Mouse (Mus musculus) lung, embryonic 16.5 days (tissue): ENCODE measurements around the gene Cxcr1. TPM values are rescaled to one million over a fixed set of nuclear protein-coding genes. Genes with fewer than 3 reads are reported as not detected.

Experiments used
- ATAC-seq: fragments of 200-750 bp; cut with Nextera tagmentation; 2 replicates; pipeline ENCODE4 v1.8.0; 2017; ENCODE audit warnings: low read depth, mild to moderate bottlenecking, moderate library complexity
- H3K27ac ChIP-seq: fragments of 300-500 bp; sonication (generic); 2 replicates; pipeline ENCODE4 v1.5.1; 2014; ENCODE audit warnings: mild to moderate bottlenecking, control low read depth, low read length
- H3K27me3 ChIP-seq: fragments of 300-500 bp; sonication (generic); 2 replicates; pipeline ENCODE4 v1.6.1; 2014; ENCODE audit warnings: low read depth, low read length, mixed read lengths; ENCODE audit not compliant: control insufficient read depth, insufficient read depth
- H3K36me3 ChIP-seq: fragments of 300-500 bp; sonication (generic); 2 replicates; pipeline ENCODE4 v1.6.1; 2014; ENCODE audit warnings: low read length; ENCODE audit not compliant: control insufficient read depth, insufficient read depth
- H3K4me1 ChIP-seq: fragments of 300-500 bp; sonication (generic); replicated peaks from 2 replicates; pipeline ENCODE4 v1.6.1; 2014; ENCODE audit warnings: low read length, mixed read lengths; ENCODE audit not compliant: control insufficient read depth, insufficient read depth
- H3K4me2 ChIP-seq: fragments of 300-500 bp; sonication (generic); 2 replicates; pipeline ENCODE4 v1.6.1; 2014; ENCODE audit warnings: low read depth, low read length, control low read depth
- H3K4me3 ChIP-seq: fragments of 300-500 bp; sonication (generic); 2 replicates; pipeline ENCODE4 v1.5.1; 2014; ENCODE audit warnings: mild to moderate bottlenecking, low read length, control low read depth
- H3K9ac ChIP-seq: fragments of 300-500 bp; sonication (generic); 2 replicates; pipeline ENCODE4 v1.6.1; 2014; ENCODE audit warnings: low read length, control low read depth
- H3K9me3 ChIP-seq: fragments of 300-500 bp; sonication (generic); 2 replicates; pipeline ENCODE4 v1.6.1; 2016; ENCODE audit warnings: low read length; ENCODE audit not compliant: control insufficient read depth
- WGBS: fragments of 180-500 bp; shearing (Covaris S2); extraction: QIAGEN DNeasy Blood & Tissue Kit; methylation state at CpG from one replicate; pipeline ENCODE4 v1.1.7; 2014; 5-methylcytosine and 5-hydroxymethylcytosine counted together
- polyA plus RNA-seq: library from polyadenylated mRNA; unstranded; fragments of >200 nt; fragmentation: Nextera tagmentation; extraction: Ambion mirVana; gene quantifications from 2 replicates; pipeline ENCODE4 v1.2.1, GENCODE M21; 2015

Gene Cxcr1
- polyA plus RNA-seq, 1 experiment from 2014 or later, result not detected

GRCm38 (mm10) chr1:74201048-74201844, 6.8 kb upstream of the Cxcr1 start:
- WGBS, result 75% methylated on average over 7 of the region's 7 CpGs
- Histone ChIP-seq H3K9me3 (no peaks in the 10 kb centered on the region), H3K36me3 (no peaks in the 10 kb centered on the region), H3K4me3 (no peak overlapping the region), H3K27ac (no peak overlapping the region), H3K4me1 (peaks cover 8% of the 10 kb centered on the region; the same call in 1 of the 2 replicates), H3K9ac (no peak overlapping the region), H3K4me2 (no peak overlapping the region), H3K27me3 (no peaks in the 10 kb centered on the region)
- ATAC-seq, result peak; percentile 15; the same call in 1 of the 2 replicates

- Histone ChIP-seq H3K27ac (no peak overlapping the region), H3K27me3 (no peaks in the 10 kb centered on the region), H3K4me3 (no peak overlapping the region), H3K9me3 (no peaks in the 10 kb centered on the region), H3K4me1 (peaks cover 8% of the 10 kb centered on the region; the same call in 1 of the 2 replicates), H3K36me3 (no peaks in the 10 kb centered on the region), H3K9ac (no peak overlapping the region), H3K4me2 (no peak overlapping the region)
- peak; percentile 53; the same call in 1 of the 2 replicates for ATAC-seq
- WGBS, result 51% methylated on average over 8 of the region's 8 CpGs
Observed at GRCm38 (mm10) chr1:74199046-74199445, 4.6 kb upstream of the Cxcr1 start.

GRCm38 (mm10) chr1:74197726-74198470, 3.5 kb upstream of the Cxcr1 start:
- Histone ChIP-seq H3K9me3 (no peaks in the 10 kb centered on the region), H3K9ac (no peak overlapping the region), H3K4me3 (no peak overlapping the region), H3K4me1 (peaks cover 8% of the 10 kb centered on the region; the same call in 1 of the 2 replicates), H3K27me3 (no peaks in the 10 kb centered on the region), H3K4me2 (no peak overlapping the region), H3K36me3 (no peaks in the 10 kb centered on the region), H3K27ac (no peak overlapping the region)
- 70% methylated on average over 12 of the region's 12 CpGs for WGBS
- no peak for ATAC-seq

- no peak overlapping the region for H3K27ac ChIP-seq
- 71% methylated on average over 17 of the region's 17 CpGs for WGBS
- H3K4me3 ChIP-seq, result no peak overlapping the region
- H3K9me3 ChIP-seq, result no peaks in the 10 kb centered on the region
- no peak overlapping the region for H3K9ac ChIP-seq
- H3K36me3 ChIP-seq, result no peaks in the 10 kb centered on the region
- no peak for ATAC-seq
- H3K4me1 ChIP-seq, result peaks cover 8% of the 10 kb centered on the region; the same call in 1 of the 2 replicates
- H3K27me3 ChIP-seq, result no peaks in the 10 kb centered on the region
- H3K4me2 ChIP-seq, result no peak overlapping the region
Observed at GRCm38 (mm10) chr1:74196621-74197419, 2.4 kb upstream of the Cxcr1 start.

- H3K4me2 ChIP-seq, result no peak overlapping the region
- H3K4me1 ChIP-seq, result peaks cover 7% of the 10 kb centered on the region; the same call in 1 of the 2 replicates
- no peak overlapping the region for H3K27ac ChIP-seq
- H3K4me3 ChIP-seq, result no peak overlapping the region
- no peaks in the 10 kb centered on the region for H3K9me3 ChIP-seq
- H3K36me3 ChIP-seq, result no peaks in the 10 kb centered on the region
- WGBS, result 46% methylated on average over 7 of the region's 7 CpGs
- H3K27me3 ChIP-seq, result no peaks in the 10 kb centered on the region
- H3K9ac ChIP-seq, result no peak overlapping the region
- 0 out of 2 replicates have a peak, but pooled peaks have one; percentile 30 for ATAC-seq
Observed at GRCm38 (mm10) chr1:74195961-74196360, 1.5 kb upstream of the Cxcr1 start.

GRCm38 (mm10) chr1:74192711-74193110, 1.7 kb downstream of the Cxcr1 start:
- WGBS, result 51% methylated on average over 2 of the region's 2 CpGs
- H3K36me3 ChIP-seq, result no peaks in the 10 kb centered on the region
- H3K27me3 ChIP-seq, result no peaks in the 10 kb centered on the region
- H3K9ac ChIP-seq, result no peak overlapping the region
- H3K4me2 ChIP-seq, result no peak overlapping the region
- no peak overlapping the region for H3K27ac ChIP-seq
- H3K4me3 ChIP-seq, result no peak overlapping the region
- no peak for ATAC-seq
- H3K4me1 ChIP-seq, result no peaks in the 10 kb centered on the region; the same call in 1 of the 2 replicates
- no peaks in the 10 kb centered on the region for H3K9me3 ChIP-seq

- H3K9me3 ChIP-seq, result no peaks in the 10 kb centered on the region
- H3K27ac ChIP-seq, result no peak overlapping the region
- H3K4me1 ChIP-seq, result no peaks in the 10 kb centered on the region
- H3K27me3 ChIP-seq, result no peaks in the 10 kb centered on the region
- no peaks in the 10 kb centered on the region for H3K36me3 ChIP-seq
- no peak for ATAC-seq
- 78% methylated on average over 7 of the region's 7 CpGs for WGBS
- H3K4me2 ChIP-seq, result no peak overlapping the region
- no peak overlapping the region for H3K4me3 ChIP-seq
- no peak overlapping the region for H3K9ac ChIP-seq
Observed at GRCm38 (mm10) chr1:74190471-74190870, 4.0 kb downstream of the Cxcr1 start.

GRCm38 (mm10) chr1:74183006-74183405, 11.4 kb downstream of the Cxcr1 start:
- ATAC-seq, result no peak
- H3K4me2 ChIP-seq, result no peak overlapping the region
- no peaks in the 10 kb centered on the region for H3K27me3 ChIP-seq
- H3K4me3 ChIP-seq, result no peak overlapping the region
- no peak overlapping the region for H3K27ac ChIP-seq
- H3K4me1 ChIP-seq, result peaks cover 2% of the 10 kb centered on the region; the same call in 1 of the 2 replicates
- no peak overlapping the region for H3K9ac ChIP-seq
- 60% methylated on average over 2 of the region's 2 CpGs for WGBS
- H3K36me3 ChIP-seq, result no peaks in the 10 kb centered on the region
- H3K9me3 ChIP-seq, result no peaks in the 10 kb centered on the region
